19 mouse cellular contexts compared by ENCODE assay signal in genomic region chrX:157329821-157330220, GRCm38 (mm10).
DNase-seq lines count a peak whose midpoint lies in the region; ATAC-seq and TF ChIP-seq lines count a peak whose summit lies in the region.
"Had no signal": no experiment of that assay in that cellular context is flagged by ENCODE, and none has a peak within 500 bp of the region (broad histone marks: within the 10 kb centered on the region; RNA-seq: fewer than 3 reads in every experiment).

No protein-coding gene starts in this region.

- 82% methylated on average over 3 of the region's 3 CpGs for WGBS in hindbrain, postnatal 0 days
- 90% methylated on average over 3 of the region's 3 CpGs for WGBS in hindbrain, embryonic 12.5 days
- WGBS in lung, embryonic 16.5 days = 69% methylated on average over 3 of the region's 3 CpGs

- DNase-seq in cerebellum, adult 11-12 months = peak; percentile 13
- DNase-seq in cerebellum, adult 9-11 months = no peak
- peak; percentile 8 for DNase-seq in hindbrain, postnatal 0 days (ENCODE audit: low spot score)
- DNase-seq in lung, postnatal 36 days = no peak
- no peak for DNase-seq in heart, postnatal 14 days
- DNase-seq: adrenal gland, postnatal 10 days; B cell, adult 2 months; gastrocnemius, postnatal 36 days; heart, adult 11 months; heart, postnatal 4 days had no signal

- H3K27me3 ChIP-seq in hindbrain, postnatal 0 days (ENCODE audit: insufficient read depth, low read length) = no peaks in the 10 kb centered on the region
- no peaks in the 10 kb centered on the region for H3K27me3 ChIP-seq in hindbrain, embryonic 12.5 days
- no peaks in the 10 kb centered on the region for H3K27me3 ChIP-seq in lung, embryonic 16.5 days (ENCODE audit: control insufficient read depth, insufficient read depth, low read depth, low read length)
- H3K27me3 ChIP-seq: heart, embryonic 13.5 days; hindbrain, embryonic 13.5 days; intestine, embryonic 15.5 days had no signal

- H3K36me3 ChIP-seq in hindbrain, postnatal 0 days (ENCODE audit: insufficient read depth, low read length) = no peaks in the 10 kb centered on the region
- no peaks in the 10 kb centered on the region for H3K36me3 ChIP-seq in hindbrain, embryonic 12.5 days
- H3K36me3 ChIP-seq in lung, embryonic 16.5 days (ENCODE audit: control insufficient read depth, insufficient read depth, low read length) = no peaks in the 10 kb centered on the region
- H3K36me3 ChIP-seq: embryonic facial prominence, embryonic 10.5 days; G1E; heart, embryonic 13.5 days; hindbrain, embryonic 13.5 days; intestine, embryonic 15.5 days had no signal

- H3K9ac ChIP-seq in hindbrain, postnatal 0 days (replicated peaks; ENCODE audit: low read length) = no peak overlapping the region
- no peak overlapping the region for H3K9ac ChIP-seq in hindbrain, embryonic 12.5 days
- no peak overlapping the region for H3K9ac ChIP-seq in lung, embryonic 16.5 days (ENCODE audit: low read length)
- H3K9ac ChIP-seq: heart, embryonic 13.5 days; hindbrain, embryonic 13.5 days; intestine, embryonic 15.5 days had no signal

- H3K27ac ChIP-seq in hindbrain, postnatal 0 days = no peak overlapping the region
- no peak overlapping the region for H3K27ac ChIP-seq in hindbrain, embryonic 12.5 days
- H3K27ac ChIP-seq in lung, embryonic 16.5 days (ENCODE audit: low read length) = no peak overlapping the region
- H3K27ac ChIP-seq: embryonic facial prominence, embryonic 10.5 days; heart, embryonic 13.5 days; hindbrain, embryonic 13.5 days; intestine, embryonic 15.5 days had no signal

- 0 out of 2 replicates have a peak, but pooled peaks have one; percentile 32 for ATAC-seq in hindbrain, postnatal 0 days
- ATAC-seq in hindbrain, embryonic 12.5 days (ENCODE audit: low FRiP score) = no peak
- peak; percentile 79 for ATAC-seq in lung, embryonic 16.5 days (ENCODE audit: low read depth)
- ATAC-seq: CD4-positive, CD25-positive, alpha-beta regulatory T cell, adult 4 months; forebrain, embryonic 14.5 days; intestine, embryonic 15.5 days had no signal

- H3K4me3 ChIP-seq in hindbrain, postnatal 0 days (ENCODE audit: low read length) = no peak overlapping the region
- no peak overlapping the region for H3K4me3 ChIP-seq in hindbrain, embryonic 12.5 days
- H3K4me3 ChIP-seq in lung, embryonic 16.5 days (ENCODE audit: low read length) = no peak overlapping the region
- H3K4me3 ChIP-seq: embryonic facial prominence, embryonic 10.5 days; heart, embryonic 13.5 days; hindbrain, embryonic 13.5 days; intestine, embryonic 15.5 days had no signal

- no peaks in the 10 kb centered on the region for H3K9me3 ChIP-seq in hindbrain, postnatal 0 days (ENCODE audit: low read length)
- no peaks in the 10 kb centered on the region for H3K9me3 ChIP-seq in hindbrain, embryonic 12.5 days (replicated peaks)
- H3K9me3 ChIP-seq in lung, embryonic 16.5 days (ENCODE audit: control insufficient read depth, low read length) = no peaks in the 10 kb centered on the region
- H3K9me3 ChIP-seq: embryonic facial prominence, embryonic 10.5 days; G1E; heart, embryonic 13.5 days; hindbrain, embryonic 13.5 days; intestine, embryonic 15.5 days had no signal

- H3K4me2 ChIP-seq in hindbrain, postnatal 0 days (ENCODE audit: low read depth, low read length) = no peak overlapping the region
- no peak overlapping the region for H3K4me2 ChIP-seq in hindbrain, embryonic 12.5 days (replicated peaks)
- H3K4me2 ChIP-seq in lung, embryonic 16.5 days (ENCODE audit: low read depth, low read length) = no peak overlapping the region
- H3K4me2 ChIP-seq: heart, embryonic 13.5 days; hindbrain, embryonic 13.5 days; intestine, embryonic 15.5 days had no signal

- intact Hi-C loops in heart, postnatal 14 days (cut with DNase I) = no loop called here

- no peaks in the 10 kb centered on the region for H3K4me1 ChIP-seq in hindbrain, postnatal 0 days (ENCODE audit: insufficient read depth, low read length)
- no peaks in the 10 kb centered on the region for H3K4me1 ChIP-seq in hindbrain, embryonic 12.5 days
- no peaks in the 10 kb centered on the region for H3K4me1 ChIP-seq in lung, embryonic 16.5 days (replicated peaks; ENCODE audit: control insufficient read depth, insufficient read depth, low read length)
- H3K4me1 ChIP-seq: embryonic facial prominence, embryonic 10.5 days; heart, embryonic 13.5 days; hindbrain, embryonic 13.5 days; intestine, embryonic 15.5 days had no signal

- TF ChIP-seq CTCF in hindbrain, postnatal 0 days (IDR thresholded peaks at IDR 0.05; ENCODE audit: low read depth) = no peak

Comparison
In these comparisons a context has a peak if more than half of its experiments do, and no peak if none do; other contexts are left out.
1. DNase-seq: peak in cerebellum, adult 11-12 months (single experiment) and hindbrain, postnatal 0 days (single experiment); none in cerebellum, adult 9-11 months (single experiment), lung, postnatal 36 days (single experiment) and heart, postnatal 14 days (0 of 2).